Mouse (Mus musculus) forebrain, embryonic 11.5 days (tissue): ENCODE results near the gene Rassf1. TPM values are rescaled to one million over a fixed set of nuclear protein-coding genes. Genes with fewer than 3 reads are reported as not detected.
A peak's percentile ranks its signal among the peaks of the same experiment; 100 is the strongest.

Experiments
- ATAC-seq: fragments of 200-750 bp; cut with Nextera tagmentation; replicated peaks from 2 replicates; pipeline ENCODE4 v1.8.0; 2017; ENCODE audit warnings: moderate TSS enrichment; ENCODE audit not compliant: low FRiP score
- DNase-seq: peaks from one replicate; pipeline ENCODE4 v3.0.0-alpha.2; 2017; ENCODE audit warnings: low spot score
- H3K27ac ChIP-seq: fragments of 300-500 bp; sonication (generic); 2 replicates; pipeline ENCODE4 v1.5.1; 2014; ENCODE audit warnings: low read depth, low read length
- H3K27me3 ChIP-seq: fragments of 300-500 bp; sonication (generic); 2 replicates; pipeline ENCODE4 v1.6.1; 2014; ENCODE audit warnings: mild to moderate bottlenecking, low read length, mixed read lengths; ENCODE audit not compliant: control insufficient read depth, insufficient read depth
- H3K36me3 ChIP-seq: fragments of 300-500 bp; sonication (generic); 2 replicates; pipeline ENCODE4 v1.6.1; 2014; ENCODE audit warnings: mild to moderate bottlenecking, low read length, moderate library complexity, mixed read lengths; ENCODE audit not compliant: control insufficient read depth, insufficient read depth
- H3K4me1 ChIP-seq: fragments of 300-500 bp; sonication (generic); replicated peaks from 2 replicates; pipeline ENCODE4 v1.6.1; 2014; ENCODE audit warnings: low read length, mixed read lengths; ENCODE audit not compliant: control insufficient read depth, insufficient read depth
- H3K4me2 ChIP-seq: fragments of 300-500 bp; sonication (generic); 2 replicates; pipeline ENCODE4 v1.6.1; 2014; ENCODE audit warnings: low read depth, mild to moderate bottlenecking, low read length, moderate library complexity, mixed read lengths; ENCODE audit not compliant: severe bottlenecking
- H3K4me3 ChIP-seq: fragments of 300-500 bp; sonication (generic); 2 replicates; pipeline ENCODE4 v1.5.1; 2014; ENCODE audit warnings: low read depth, low read length
- H3K9ac ChIP-seq: fragments of 300-500 bp; sonication (generic); 2 replicates; pipeline ENCODE4 v1.6.1; 2014; ENCODE audit warnings: low read length
- H3K9me3 ChIP-seq: fragments of 300-500 bp; sonication (generic); 2 replicates; pipeline ENCODE4 v1.6.1; 2016; ENCODE audit warnings: low read length, mixed read lengths; ENCODE audit not compliant: control insufficient read depth
- WGBS: fragments of 180-500 bp; shearing (Covaris S2); extraction: QIAGEN DNeasy Blood & Tissue Kit; methylation state at CpG from one replicate; pipeline ENCODE4 v1.1.7; 2014; 5-methylcytosine and 5-hydroxymethylcytosine counted together
- polyA plus RNA-seq: library from polyadenylated mRNA; unstranded; fragments of >200 nt; fragmentation: Nextera tagmentation; extraction: Ambion mirVana; gene quantifications from 2 replicates; pipeline ENCODE4 v1.2.1, GENCODE M21; 2014

The Rassf1 gene
- polyA plus RNA-seq, 1 experiment from 2014 or later: 48.2 TPM

DNA sequence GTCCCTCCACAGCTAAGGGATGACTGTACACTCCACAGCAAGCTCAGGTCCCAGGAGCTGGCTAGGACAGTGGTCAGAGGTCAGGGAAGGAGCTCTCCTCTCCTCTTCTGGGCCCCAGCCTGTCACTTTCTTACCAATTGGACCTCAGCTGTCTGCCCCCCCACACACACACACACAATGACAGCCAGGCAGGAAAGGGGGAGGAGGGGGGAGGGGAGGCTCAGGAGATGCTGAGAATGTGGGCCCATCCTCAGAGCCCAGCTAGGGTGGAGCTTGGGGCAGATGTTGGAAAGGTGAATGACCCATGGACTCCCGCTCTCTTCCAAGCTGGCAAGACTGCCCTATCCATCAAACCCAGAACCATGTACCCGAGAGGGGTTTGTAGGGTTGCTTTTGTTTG lies 55.7 kb downstream of the Rassf1 start:
- Histone ChIP-seq H3K9me3 (no peaks in the 10 kb centered on the region), H3K4me3 (no peak overlapping the region), H3K9ac (peak overlapping the region; percentile 27), H3K36me3 (no peaks in the 10 kb centered on the region), H3K4me1 (peaks cover 48% of the 10 kb centered on the region), H3K27ac (no peak overlapping the region), H3K27me3 (no peaks in the 10 kb centered on the region), H3K4me2 (no peak overlapping the region)
- 67% methylated on average over 2 of the region's 2 CpGs for WGBS
- ATAC-seq (no peak), DNase-seq (no peak)

DNA sequence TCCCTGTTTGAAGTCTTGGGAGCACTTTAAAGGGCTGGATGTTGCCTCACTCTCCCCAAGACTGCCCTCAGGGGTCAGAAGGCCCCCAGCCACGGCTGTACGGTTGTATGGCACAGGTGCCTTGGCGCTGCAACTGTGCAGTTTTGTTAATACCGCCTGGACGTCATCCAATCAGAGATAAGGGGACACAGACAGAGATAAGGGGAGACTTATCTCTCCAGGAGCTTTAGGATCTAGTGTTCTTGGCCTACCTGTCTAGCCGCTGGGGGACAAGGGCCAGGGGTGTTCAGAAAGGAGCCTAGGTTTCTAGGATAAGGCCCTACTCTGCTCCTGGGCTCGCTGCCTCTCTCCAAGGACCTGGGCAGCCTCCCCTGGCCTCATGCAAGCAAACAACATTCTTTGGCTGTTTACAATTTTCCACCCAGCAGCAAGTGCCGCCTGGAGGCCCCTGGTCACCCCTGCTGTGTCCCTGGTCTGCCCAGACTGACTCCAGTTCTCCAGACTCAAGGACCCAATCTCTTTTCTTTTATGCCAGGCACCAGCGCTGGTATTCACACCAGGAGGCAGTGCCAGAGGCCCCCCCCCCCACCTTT lies 56.4 kb downstream of the Rassf1 start:
- Histone ChIP-seq H3K27me3 (no peaks in the 10 kb centered on the region), H3K9me3 (no peaks in the 10 kb centered on the region), H3K36me3 (no peaks in the 10 kb centered on the region), H3K27ac (no peak overlapping the region), H3K4me2 (no peak overlapping the region), H3K4me3 (no peak overlapping the region), H3K9ac (no peak overlapping the region), H3K4me1 (peaks cover 46% of the 10 kb centered on the region)
- no peak for ATAC-seq
- WGBS: 69% methylated on average over 8 of the region's 9 CpGs
- DNase-seq: no peak

DNA sequence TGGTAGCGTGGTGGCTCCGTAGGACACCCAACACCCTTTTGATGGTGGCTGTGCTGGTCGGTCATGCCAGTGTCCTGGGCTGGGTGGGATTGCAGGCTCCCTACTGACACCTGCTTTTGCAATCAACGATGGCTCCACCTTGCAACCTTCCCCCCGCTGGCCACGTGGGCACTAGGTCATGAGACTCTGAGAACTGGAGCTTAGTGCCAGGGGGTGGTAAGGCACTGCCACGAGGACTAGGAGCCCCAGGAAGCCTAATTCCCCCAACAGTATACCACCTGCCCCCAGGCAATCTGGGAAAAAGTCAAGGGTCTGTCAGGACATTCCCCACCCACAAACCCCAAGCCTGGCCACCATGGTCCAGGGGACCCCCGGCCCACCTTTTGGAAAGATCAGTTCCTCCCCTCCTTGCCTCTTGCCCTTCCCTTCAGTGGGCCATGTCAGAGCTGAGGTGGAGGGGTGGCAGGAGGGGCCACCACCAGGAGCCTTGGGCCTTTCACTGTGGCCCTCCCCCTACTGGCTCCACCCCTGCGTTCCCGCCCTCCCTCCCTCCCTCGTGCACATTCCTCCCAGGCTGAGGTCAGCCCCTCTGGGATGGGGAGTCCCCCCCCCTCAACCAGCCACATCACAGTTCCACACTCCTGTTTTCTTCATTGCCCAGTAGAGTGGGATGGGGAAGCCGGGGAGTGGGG lies 57.5 kb downstream of the Rassf1 start, which contains the start of gene Sema3b:
TSS of gene Sema3b (minus strand) at position 489 of the 692 bp plus-strand sequence.
- no peak within 1 kb of the TSS for H3K4me2 ChIP-seq
- peak within 1 kb of the TSS; percentile 31 for H3K9ac ChIP-seq
- no peaks in the 10 kb centered on the region for H3K27me3 ChIP-seq
- H3K27ac ChIP-seq: 0 out of 2 replicates have a peak within 1 kb of the TSS, but pooled peaks have one; percentile 19
- ATAC-seq (no peak), DNase-seq (no peak)
- no peak within 1 kb of the TSS for H3K4me3 ChIP-seq
- H3K36me3 ChIP-seq: no peaks in the 10 kb centered on the region
- WGBS: 43% methylated on average over 10 of the region's 12 CpGs
- no peaks in the 10 kb centered on the region for H3K9me3 ChIP-seq
- H3K4me1 ChIP-seq: peaks cover 53% of the 10 kb centered on the region

DNA sequence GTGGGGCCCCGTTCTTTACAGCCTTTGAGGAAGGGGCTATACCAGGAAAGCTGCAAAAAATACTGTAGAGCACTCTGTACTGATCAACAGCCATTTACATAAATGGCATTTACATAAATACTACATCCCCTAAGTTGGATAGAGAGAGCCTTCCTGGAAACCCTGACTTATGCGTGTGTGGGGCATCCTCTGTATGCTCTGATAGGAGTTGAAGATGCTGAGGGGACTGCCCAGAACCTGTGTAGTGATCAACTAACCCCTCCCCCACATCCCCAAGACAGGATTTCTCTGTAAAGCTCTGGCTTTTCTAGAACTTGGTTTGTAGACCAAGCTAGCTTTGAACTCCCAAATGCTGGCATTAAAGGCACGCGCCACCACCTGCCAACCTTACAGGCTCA lies 58.1 kb downstream of the Rassf1 start:
- Histone ChIP-seq H3K9ac (peak overlapping the region; percentile 31), H3K4me3 (no peak overlapping the region), H3K9me3 (no peaks in the 10 kb centered on the region), H3K27ac (0 out of 2 replicates have a peak overlapping the region, but pooled peaks have one; percentile 19), H3K4me2 (no peak overlapping the region), H3K4me1 (peaks cover 52% of the 10 kb centered on the region), H3K27me3 (no peaks in the 10 kb centered on the region), H3K36me3 (peaks cover 3% of the 10 kb centered on the region; the same call in 1 of the 2 replicates)
- DNase-seq (no peak), ATAC-seq (no peak)
- 74% methylated on average over 4 of the region's 4 CpGs for WGBS

DNA sequence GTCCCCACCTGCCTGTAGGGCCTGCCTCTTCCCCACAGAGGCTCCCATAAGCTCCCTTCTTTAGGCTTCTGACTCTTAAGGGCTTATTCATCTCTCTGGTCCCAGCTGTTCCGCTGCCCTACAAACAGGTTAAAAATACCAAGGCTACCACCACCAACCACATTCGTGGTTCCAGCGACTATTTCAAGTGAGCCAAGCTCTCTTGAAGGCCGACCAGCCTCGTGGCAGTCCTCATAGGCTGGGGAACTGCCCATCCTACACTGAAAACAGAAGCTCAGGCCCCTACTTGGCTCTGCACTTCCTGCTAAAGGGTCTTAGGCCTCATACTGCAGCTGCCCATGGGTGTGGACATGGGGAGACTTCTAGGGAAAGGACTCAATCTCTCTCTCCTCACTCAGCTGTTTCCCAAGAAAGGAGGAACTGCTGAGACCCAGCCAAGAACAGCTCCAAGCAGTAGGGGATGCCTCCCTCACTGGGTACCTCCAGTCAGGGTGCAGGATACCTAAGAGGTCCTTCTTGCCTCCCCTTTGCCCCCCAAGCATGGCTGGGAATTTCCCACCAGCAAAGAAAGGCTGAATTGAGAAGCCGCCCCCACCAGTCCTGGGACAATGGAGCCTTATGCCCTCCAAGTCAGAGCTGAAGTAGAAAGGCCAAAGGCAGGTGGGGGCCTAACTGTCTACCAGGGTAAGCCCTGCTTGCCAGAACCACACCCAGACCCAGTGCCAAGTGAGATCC lies 60.3 kb downstream of the Rassf1 start:
- peak overlapping the region; percentile 95 for H3K27ac ChIP-seq
- H3K36me3 ChIP-seq: peaks cover 15% of the 10 kb centered on the region
- ATAC-seq: no peak
- no peaks in the 10 kb centered on the region for H3K27me3 ChIP-seq
- no peak for DNase-seq
- peak overlapping the region; percentile 58 for H3K4me2 ChIP-seq
- peak overlapping the region; percentile 72 for H3K9ac ChIP-seq
- H3K9me3 ChIP-seq: no peaks in the 10 kb centered on the region
- H3K4me1 ChIP-seq: peaks cover 41% of the 10 kb centered on the region
- peak overlapping the region; percentile 28; the same call in 1 of the 2 replicates for H3K4me3 ChIP-seq
- 77% methylated on average over 6 of the region's 6 CpGs for WGBS

Other genes with a start within 250 kb of the Rassf1 start
- gene Hemk1, start 213.2 kb upstream of the Rassf1 start, polyA plus RNA-seq: 11.2 and 13.8 TPM in 2 replicates
- 1.3 and 1.6 TPM in 2 replicates for gene 6430571L13Rik, start 211.0 kb upstream of the Rassf1 start, polyA plus RNA-seq
- 1.8 and 2.8 TPM in 2 replicates for gene Cacna2d2, start 151.9 kb upstream of the Rassf1 start, polyA plus RNA-seq
- gene Tmem115, start 17.6 kb upstream of the Rassf1 start, polyA plus RNA-seq: 40.2 and 43.7 TPM in 2 replicates
- gene Cyb561d2, start 9.4 kb upstream of the Rassf1 start, polyA plus RNA-seq: 14.3 and 18.7 TPM in 2 replicates
- gene Nprl2, start 9.3 kb upstream of the Rassf1 start, polyA plus RNA-seq: 40.7 and 43.7 TPM in 2 replicates
- gene Zmynd10, start 4.3 kb upstream of the Rassf1 start, polyA plus RNA-seq: 1.1 and 2.3 TPM in 2 replicates
- gene Tusc2, start 11.7 kb downstream of the Rassf1 start, polyA plus RNA-seq: 81.9 and 93.0 TPM in 2 replicates
- 129 and 139 TPM in 2 replicates for gene Hyal2, start 16.4 kb downstream of the Rassf1 start, polyA plus RNA-seq
- gene Hyal1, start 25.4 kb downstream of the Rassf1 start, polyA plus RNA-seq: 6.0 and 6.2 TPM in 2 replicates
- gene Naa80, start 27.3 kb downstream of the Rassf1 start, polyA plus RNA-seq: 11.3 and 15.2 TPM in 2 replicates
- 0.39 TPM in 1 of 2 replicates, not detected in the other for gene Hyal3, start 29.3 kb downstream of the Rassf1 start, polyA plus RNA-seq
- gene Ifrd2, start 36.1 kb downstream of the Rassf1 start, polyA plus RNA-seq: 35.0 and 37.2 TPM in 2 replicates
- gene Sema3b, start 57.7 kb downstream of the Rassf1 start, polyA plus RNA-seq: 1.7 TPM in 2 replicates
- gene Gnai2, start 83.8 kb downstream of the Rassf1 start, polyA plus RNA-seq: 527 and 580 TPM in 2 replicates
- gene Slc38a3, start 118.0 kb downstream of the Rassf1 start, polyA plus RNA-seq: 6.7 TPM in 2 replicates
- gene Gnat1, start 128.2 kb downstream of the Rassf1 start, polyA plus RNA-seq: 1.6 and 2.6 TPM in 2 replicates
- 13.2 and 15.9 TPM in 2 replicates for gene Sema3f, start 158.9 kb downstream of the Rassf1 start, polyA plus RNA-seq
- 198 and 206 TPM in 2 replicates for gene Rbm5, start 219.4 kb downstream of the Rassf1 start, polyA plus RNA-seq